Mouse (Mus musculus) G1E (cell line): ENCODE results near the gene Morc2a.

ENCODE experiments used
- CTCF ChIP-seq: IDR thresholded peaks from 2 replicates; pipeline ENCODE4 v1.5.1; 2012; ENCODE audit warnings: low read depth, low read length, inconsistent platforms, mixed read lengths
- GATA1 ChIP-seq: IDR thresholded peaks from 2 replicates; pipeline ENCODE4 v1.6.1; 2012; ENCODE audit warnings: borderline replicate concordance, low read length, inconsistent platforms, mixed read lengths

DNA sequence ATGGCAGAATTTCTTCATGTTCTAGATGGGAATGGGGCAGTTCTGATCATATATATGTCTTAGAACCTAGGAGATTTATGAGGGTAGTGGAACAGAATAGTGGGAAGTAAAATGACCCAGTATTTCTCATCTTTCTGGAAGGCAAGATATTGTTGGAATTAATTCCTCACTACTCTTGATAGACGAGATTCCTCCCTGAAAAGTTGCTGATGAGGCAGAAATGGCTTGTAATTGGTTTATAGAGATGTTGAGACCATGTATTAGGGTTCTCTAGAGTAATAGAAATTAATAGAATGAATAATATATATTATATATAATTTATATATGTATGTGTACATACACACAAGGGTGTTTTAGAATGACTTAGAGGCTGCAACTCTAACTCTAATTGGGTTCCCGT, 13.0 kb downstream of the Morc2a start:
- TF ChIP-seq CTCF, result no peak
- no peak for TF ChIP-seq GATA1
